Mouse (Mus musculus): ENCODE results near the gene Wasl. TPM values are rescaled to one million over a fixed set of nuclear protein-coding genes. Genes with fewer than 3 reads are reported as not detected.

Wasl gene
- 10 to 100 TPM; 48.4 to 53.4 TPM for total RNA-seq (2021)
- long read RNA-seq, experiment 1, full-length matches to known transcripts: 2 of 29 reads
- long read RNA-seq, experiment 1, partial matches to known transcripts: 18 of 29 reads
- long read RNA-seq, experiment 1, other reads (novel, unspliced or antisense): 9 of 29 reads
- long read RNA-seq, experiment 2, full-length matches to known transcripts: 15 of 20 reads
- long read RNA-seq, experiment 2, partial matches to known transcripts: 2 of 20 reads
- long read RNA-seq, experiment 2, other reads (novel, unspliced or antisense): 3 of 20 reads

DNA sequence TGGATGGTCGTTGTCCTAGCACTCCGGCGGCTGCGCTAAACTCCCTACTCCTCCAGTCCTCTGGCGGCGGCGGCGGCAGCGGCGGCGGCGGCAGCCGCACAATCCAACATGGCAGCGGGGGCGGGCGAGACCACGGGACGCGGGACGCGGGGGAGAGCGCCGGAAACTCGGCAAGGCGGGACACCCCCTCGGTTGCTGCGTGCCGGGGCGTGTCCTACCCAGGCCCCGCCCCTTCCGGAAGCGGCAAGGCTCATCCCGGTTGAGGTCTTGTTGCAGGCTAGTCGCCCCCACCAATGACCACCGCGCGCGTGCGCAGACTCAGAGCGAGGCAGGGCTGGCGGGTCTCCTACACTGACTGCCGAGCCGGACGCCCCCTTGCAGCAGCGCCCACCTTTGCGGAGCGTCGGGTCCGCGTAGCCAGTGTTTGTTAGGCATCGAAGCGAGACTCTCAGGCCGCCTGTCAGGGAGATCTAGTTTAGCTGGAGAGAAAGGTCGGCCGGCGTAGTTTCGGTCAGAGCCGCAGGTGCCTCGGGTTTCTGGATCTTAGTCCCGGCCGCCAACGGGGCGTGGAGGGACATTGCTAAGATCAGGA, at the start of gene Wasl:
Gene Wasl (minus strand): TSS at position 143 of the 592 bp plus-strand sequence.
- DNase-seq: peak; percentile 99

DNA sequence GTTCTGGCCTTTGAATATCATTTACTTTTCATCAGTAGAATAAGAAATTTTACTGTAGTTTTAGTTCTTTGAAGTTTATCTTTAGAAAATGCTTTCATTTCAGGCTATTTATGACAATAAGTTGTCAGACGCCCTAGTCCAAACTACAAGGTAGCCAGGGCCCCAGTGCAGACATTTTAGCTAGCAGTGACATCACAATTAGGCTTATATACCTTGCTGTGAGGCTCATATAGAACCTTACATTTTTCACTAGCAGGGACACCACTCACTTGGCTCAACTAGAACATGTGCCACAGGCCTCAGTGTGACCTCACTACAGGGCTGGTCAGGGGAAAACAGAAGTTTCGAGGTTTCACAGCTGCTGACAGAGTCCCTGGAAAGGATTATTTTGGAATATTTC, 42.7 kb upstream of the Wasl start:
- no peak for DNase-seq

DNA sequence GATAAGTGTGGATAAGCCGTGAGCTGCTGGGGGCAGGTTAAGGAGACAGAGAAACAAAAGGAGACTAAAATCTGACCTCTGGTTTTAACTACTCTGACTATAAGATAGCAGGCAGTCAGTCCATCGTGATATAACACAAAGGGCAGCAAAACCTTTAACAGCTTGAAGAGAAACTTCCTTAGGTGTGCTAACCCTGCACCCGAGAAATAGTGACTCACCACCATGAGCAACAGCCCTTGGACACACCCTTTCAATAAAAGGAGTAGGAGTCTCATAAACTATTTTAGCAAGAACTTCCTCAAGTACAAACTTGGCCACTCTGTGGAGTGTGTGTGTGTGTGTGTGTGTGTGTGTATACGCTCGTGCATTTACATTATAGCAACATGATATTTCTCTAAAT, 42.3 kb upstream of the Wasl start:
- DNase-seq: no peak

GRCm38 (mm10) chr6:24697216-24697615, 32.4 kb upstream of the Wasl start:
- no peak for DNase-seq

DNA sequence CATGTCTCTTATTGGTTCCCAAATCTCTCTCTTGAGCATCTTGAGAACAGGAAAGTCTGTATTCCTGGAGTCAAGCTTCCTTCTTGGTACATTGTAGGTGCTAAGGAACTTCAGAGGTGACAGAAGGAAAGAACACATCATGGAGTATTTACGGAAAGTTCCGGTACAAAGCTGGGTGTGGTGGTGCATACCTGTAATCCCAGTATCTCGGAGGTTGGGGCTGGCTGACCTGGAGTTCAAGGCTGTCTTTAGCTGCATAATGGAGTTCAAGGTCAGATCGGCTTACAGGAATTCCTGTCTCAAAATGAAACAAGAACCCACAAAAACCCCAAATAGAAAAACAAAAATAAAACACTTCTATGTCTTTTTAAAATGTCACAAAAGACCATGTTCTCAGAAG, 31.3 kb upstream of the Wasl start:
- DNase-seq: no peak

- no peak for DNase-seq
These were observed 29.9 kb upstream of the Wasl start for GRCm38 (mm10) chr6:24694455-24695410.

DNA sequence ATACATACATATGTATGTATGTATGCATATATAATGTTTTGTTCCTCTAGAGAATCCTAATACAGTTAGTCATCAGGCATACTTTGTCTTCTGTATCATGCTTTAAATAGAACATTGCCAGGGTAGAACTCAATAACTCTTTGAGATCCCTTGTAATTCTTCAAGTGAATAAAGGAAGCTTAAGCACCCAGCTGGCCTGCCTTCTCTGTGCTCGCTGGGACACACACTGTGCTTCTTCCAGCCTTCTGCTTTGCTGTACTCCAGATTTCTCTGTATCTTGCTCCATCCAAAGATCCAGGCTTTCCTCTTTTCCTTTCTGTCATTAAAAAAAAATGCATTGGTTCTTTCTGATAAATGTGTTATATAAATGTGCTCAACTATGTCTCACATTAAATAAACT, 23.1 kb upstream of the Wasl start:
- no peak for DNase-seq

DNA sequence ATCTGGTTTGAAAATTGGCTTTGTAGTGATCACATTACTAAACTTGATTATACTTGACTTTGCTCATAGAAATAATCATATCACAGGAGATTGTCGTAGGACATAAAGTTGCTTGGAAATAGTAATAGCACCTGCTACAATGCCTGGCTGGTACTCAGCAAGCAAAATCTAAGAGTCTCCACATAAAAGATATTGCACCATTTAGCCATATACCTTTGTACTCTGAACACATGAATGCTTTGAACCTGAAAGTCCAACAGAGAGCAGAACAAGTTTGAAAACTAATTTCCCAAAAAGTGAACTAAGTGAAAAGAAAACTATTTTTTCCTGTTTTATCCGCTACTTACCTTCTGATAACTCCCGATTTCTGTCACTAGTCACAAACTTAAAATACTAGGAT, 18.3 kb upstream of the Wasl start:
- no peak for DNase-seq

GRCm38 (mm10) chr6:24667829-24668228, 3.0 kb upstream of the Wasl start:
- no peak for DNase-seq

DNA sequence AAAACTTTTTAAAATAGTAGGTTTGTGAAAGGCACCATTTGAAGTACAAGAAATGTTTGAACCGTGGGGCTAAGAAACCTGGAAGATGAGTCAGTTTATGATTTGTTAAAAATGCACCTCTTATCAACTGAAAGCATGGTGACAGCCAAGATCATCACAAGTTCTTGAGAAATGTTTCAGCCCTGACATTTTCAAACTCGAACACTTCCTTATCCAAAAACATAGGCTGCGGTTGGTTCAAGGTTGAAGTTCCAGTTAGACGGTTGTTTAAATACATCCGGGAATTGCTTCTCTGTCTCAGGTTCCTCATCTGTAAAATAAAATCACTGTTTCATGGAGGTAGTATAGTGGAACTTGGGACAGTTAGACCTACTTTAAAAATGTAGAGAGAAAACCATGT, 1.4 kb upstream of the Wasl start:
- DNase-seq: no peak

DNA sequence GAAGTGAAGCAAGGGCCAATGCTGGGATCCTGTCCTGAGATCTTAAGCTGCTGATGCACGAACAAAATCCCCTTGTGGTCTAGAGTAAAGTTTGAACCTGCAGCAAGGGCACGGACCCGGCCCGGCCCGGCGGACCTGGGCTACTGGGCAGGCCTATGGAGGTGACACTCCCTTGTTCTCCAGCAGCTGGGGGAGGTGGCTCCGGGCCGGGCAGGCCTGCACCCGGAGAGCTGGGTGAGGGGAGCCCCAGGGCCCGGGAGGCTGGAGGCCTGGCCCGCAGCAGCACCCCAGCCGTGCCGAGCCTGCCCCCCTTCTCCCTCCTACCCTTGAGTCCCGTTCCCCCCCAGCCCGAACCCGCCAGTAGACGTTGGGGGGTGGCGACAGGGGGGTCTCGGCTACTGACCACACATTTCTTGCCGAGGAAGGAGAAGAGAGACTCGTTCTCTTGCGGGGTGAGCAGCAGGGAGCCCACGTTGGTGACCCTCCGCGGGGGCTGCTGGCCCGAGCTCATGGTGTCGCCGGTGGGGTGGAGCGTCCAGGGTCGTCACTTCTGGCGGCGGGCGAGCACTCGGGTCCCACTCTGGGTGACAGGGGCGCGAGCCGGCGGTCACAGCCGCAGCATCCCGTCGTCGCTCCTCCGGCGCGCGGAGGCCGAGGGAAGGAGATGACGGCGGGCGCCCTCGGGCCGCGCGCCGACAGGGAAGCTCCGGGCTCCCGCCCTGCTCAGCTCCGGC, 509 bp downstream of the Wasl start:
- DNase-seq: peak; percentile 75

GRCm38 (mm10) chr6:24663196-24664132, 1.3 kb downstream of the Wasl start:
- peak; percentile 41 for DNase-seq

GRCm38 (mm10) chr6:24662483-24662882, 2.3 kb downstream of the Wasl start:
- DNase-seq: no peak

DNA sequence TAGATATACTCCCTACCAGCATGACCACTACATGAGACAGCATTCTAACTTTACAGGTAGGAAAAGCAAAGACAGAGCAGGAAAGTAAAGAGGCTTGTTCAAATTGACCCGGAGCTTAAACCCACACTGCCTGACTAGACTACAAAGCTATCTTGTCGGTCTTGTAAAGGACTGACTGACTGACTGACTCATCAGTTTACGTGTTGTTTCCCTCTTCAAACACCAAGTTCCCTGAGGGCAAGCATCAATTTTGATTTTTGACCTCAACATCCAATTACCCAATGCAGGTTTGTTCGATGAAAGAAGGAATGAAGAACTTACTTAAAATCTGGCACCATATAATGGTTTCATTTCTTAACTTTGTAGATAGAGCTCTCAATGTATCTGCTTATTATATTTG, 2.9 kb downstream of the Wasl start:
- no peak for DNase-seq

DNA sequence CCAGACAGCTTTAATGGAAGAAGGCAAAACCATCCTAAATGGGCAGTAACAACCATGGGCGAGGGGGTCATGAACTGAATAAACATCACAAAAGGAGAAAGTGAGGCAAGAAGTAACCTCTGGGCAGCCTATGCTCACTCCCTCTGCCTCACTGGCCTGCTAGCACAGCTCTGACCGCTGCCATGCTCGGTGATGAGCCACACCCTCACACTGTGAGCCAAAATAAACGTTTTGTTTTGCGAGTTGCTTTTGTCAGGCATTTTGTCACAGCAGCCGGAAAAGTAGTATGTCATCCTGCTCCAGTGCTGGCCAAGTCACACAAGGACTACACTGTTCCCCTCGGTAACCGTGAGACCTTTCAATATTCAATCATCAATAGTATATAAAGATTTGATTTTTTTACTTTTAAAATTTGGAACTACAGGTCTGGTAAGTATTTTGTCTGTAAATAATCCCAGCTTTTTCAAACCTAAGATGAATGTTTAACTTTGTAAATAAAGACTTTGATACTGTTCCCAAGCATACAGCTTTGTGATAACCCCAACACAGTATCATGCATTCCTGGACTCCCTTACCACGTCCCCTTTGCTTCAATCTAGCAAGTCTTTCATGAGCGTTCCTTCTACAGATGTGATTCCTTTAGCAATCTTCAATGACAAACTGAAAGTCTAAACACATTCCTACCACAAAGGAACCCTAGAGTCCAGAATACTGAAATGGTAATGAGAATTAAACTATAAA, 7.0 kb downstream of the Wasl start:
- no peak for DNase-seq

- no peak for DNase-seq
These were observed 8.7 kb downstream of the Wasl start for GRCm38 (mm10) chr6:24656094-24656493.

DNA sequence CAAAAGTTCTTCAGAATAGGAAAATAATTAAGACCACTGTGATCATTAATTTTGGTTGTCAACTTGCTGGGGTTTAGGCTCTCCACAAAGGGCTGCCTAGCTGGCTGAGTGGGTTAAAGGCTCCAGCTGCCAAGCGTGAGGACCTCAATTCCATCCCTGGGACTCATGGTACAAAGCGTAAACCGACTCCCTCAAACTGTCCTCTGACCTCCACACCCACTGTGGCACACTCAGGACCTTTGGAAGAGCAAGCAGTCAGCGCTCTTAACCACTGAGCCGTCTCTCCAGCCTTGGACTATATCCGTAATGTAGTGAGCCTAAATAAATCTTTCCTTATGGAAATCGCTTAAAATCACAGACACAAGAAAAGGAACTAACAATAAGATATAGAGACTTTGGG, 13.3 kb downstream of the Wasl start:
- DNase-seq: no peak

GRCm38 (mm10) chr6:24650719-24651118, 14.1 kb downstream of the Wasl start:
- DNase-seq: no peak

DNA sequence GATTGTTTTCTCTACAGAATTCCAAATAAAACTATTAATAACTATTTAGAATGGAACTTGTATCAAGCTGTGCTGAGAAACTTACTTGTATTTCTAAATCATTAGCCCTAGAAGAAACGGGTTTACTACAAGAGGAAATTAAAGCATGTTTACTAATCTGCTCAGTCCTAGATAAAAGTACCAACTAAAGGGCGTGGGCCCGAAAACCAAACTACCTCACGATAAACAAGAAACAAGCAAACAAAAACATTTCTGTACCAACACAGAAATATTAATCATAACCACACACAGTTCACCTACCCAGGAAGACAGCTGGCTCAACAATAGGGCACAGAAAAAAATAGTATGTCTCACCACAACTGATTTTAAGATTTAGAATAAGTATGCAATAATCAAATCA, 16.4 kb downstream of the Wasl start:
- no peak for DNase-seq

- DNase-seq: no peak
These were observed 17.6 kb downstream of the Wasl start for GRCm38 (mm10) chr6:24647103-24647691.
